19 mouse cellular contexts compared by ENCODE assay signal in genomic region chr1:182914121-182914908, GRCm38 (mm10). TPM values are rescaled to one million over a fixed set of nuclear protein-coding genes. Genes with fewer than 3 reads are reported as not detected.
DNase-seq lines count a peak whose midpoint lies in the region; ATAC-seq and TF ChIP-seq lines count a peak whose summit lies in the region.
"Had no signal": no experiment of that assay in that cellular context is flagged by ENCODE, and none has a peak within 500 bp of the region (broad histone marks: within the 10 kb centered on the region; RNA-seq: fewer than 3 reads in every experiment).

No protein-coding gene starts in this region.

- DNase-seq in liver, result no peak
- DNase-seq in liver, postnatal 0 days, result no peak
- DNase-seq in heart, postnatal 25 days (ENCODE audit: low spot score), result no peak
- no peak for DNase-seq in left cerebral cortex, postnatal 4 days
- DNase-seq: adrenal gland, adult 8-10 months; cerebellum, adult 8-10 months; kidney, postnatal 10 days; lung, embryonic 14.5 days; lung, postnatal 4 days; retina, postnatal 1 day; thymus, postnatal 4 days had no signal

- H3K4me2 ChIP-seq in liver, embryonic 12.5 days, result no peak overlapping the region
- no peak overlapping the region for H3K4me2 ChIP-seq in intestine, embryonic 16.5 days (ENCODE audit: low read depth, low read length)
- no peak overlapping the region for H3K4me2 ChIP-seq in liver, postnatal 0 days (ENCODE audit: low read depth, low read length)
- H3K4me2 ChIP-seq in hindbrain, embryonic 16.5 days (ENCODE audit: low read length), result no peak overlapping the region
- H3K4me2 ChIP-seq: lung, embryonic 14.5 days had no signal

- H3K9me3 ChIP-seq in liver, embryonic 12.5 days (replicated peaks), result no peaks in the 10 kb centered on the region
- peaks cover 3% of the 10 kb centered on the region for H3K9me3 ChIP-seq in intestine, embryonic 16.5 days (ENCODE audit: control insufficient read depth, low read length)
- no peaks in the 10 kb centered on the region for H3K9me3 ChIP-seq in liver, postnatal 0 days (ENCODE audit: low read length)
- H3K9me3 ChIP-seq in hindbrain, embryonic 16.5 days (ENCODE audit: control insufficient read depth, low read length), result peaks cover 2% of the 10 kb centered on the region
- H3K9me3 ChIP-seq: embryonic facial prominence, embryonic 10.5 days; limb, embryonic 10.5 days had no signal

- H3K27me3 ChIP-seq in liver, embryonic 12.5 days (replicated peaks), result no peaks in the 10 kb centered on the region
- H3K27me3 ChIP-seq in intestine, embryonic 16.5 days (replicated peaks; ENCODE audit: control insufficient read depth, insufficient read depth, low read length), result no peaks in the 10 kb centered on the region
- H3K27me3 ChIP-seq in liver, postnatal 0 days (ENCODE audit: insufficient read depth, low read length), result no peaks in the 10 kb centered on the region
- no peaks in the 10 kb centered on the region for H3K27me3 ChIP-seq in hindbrain, embryonic 16.5 days (replicated peaks; ENCODE audit: control insufficient read depth, insufficient read depth, low read length)

- no peak overlapping the region for H3K4me3 ChIP-seq in liver, embryonic 12.5 days
- no peak overlapping the region for H3K4me3 ChIP-seq in intestine, embryonic 16.5 days (ENCODE audit: low read length)
- H3K4me3 ChIP-seq in liver, postnatal 0 days (ENCODE audit: low read depth, low read length), result no peak overlapping the region
- H3K4me3 ChIP-seq in hindbrain, embryonic 16.5 days (ENCODE audit: low read length), result no peak overlapping the region
- H3K4me3 ChIP-seq: embryonic facial prominence, embryonic 10.5 days; limb, embryonic 10.5 days; midbrain, embryonic 10.5 days had no signal

- WGBS in liver, embryonic 12.5 days (ENCODE audit: insufficient replicate concordance), result 64% methylated on average over 4 of the region's 4 CpGs
- WGBS in intestine, embryonic 16.5 days, result 56% methylated on average over 4 of the region's 4 CpGs
- WGBS in liver, postnatal 0 days (ENCODE audit: insufficient replicate concordance), result 61% methylated on average over 4 of the region's 4 CpGs
- 83% methylated on average over 4 of the region's 4 CpGs for WGBS in hindbrain, embryonic 16.5 days

- H3K4me1 ChIP-seq in liver, embryonic 12.5 days, result no peaks in the 10 kb centered on the region
- H3K4me1 ChIP-seq in intestine, embryonic 16.5 days (ENCODE audit: control insufficient read depth, insufficient read depth, low read length), result peaks cover 1% of the 10 kb centered on the region; the same call in 1 of the 2 replicates
- peaks cover 2% of the 10 kb centered on the region; the same call in 1 of the 2 replicates for H3K4me1 ChIP-seq in liver, postnatal 0 days (ENCODE audit: insufficient read depth)
- H3K4me1 ChIP-seq in hindbrain, embryonic 16.5 days (ENCODE audit: control insufficient read depth, insufficient read depth, low read depth, low read length), result peaks cover 7% of the 10 kb centered on the region
- H3K4me1 ChIP-seq: limb, embryonic 10.5 days had no signal

- TF ChIP-seq CTCF in liver, postnatal 0 days (IDR thresholded peaks at IDR 0.05; ENCODE audit: low read depth), result no peak

- intact Hi-C loops in heart, postnatal 25 days (cut with DNase I), result no loop called here
- intact Hi-C loops in left cerebral cortex, postnatal 4 days (cut with DNase I), result no loop called here

- TF ChIP-seq EP300 in liver, postnatal 0 days (IDR thresholded peaks at IDR 0.05; ENCODE audit: low read depth), result no peak

- ATAC-seq in liver, embryonic 12.5 days, result 0 out of 2 replicates have a peak, but pooled peaks have one; percentile 44
- peak; percentile 96 for ATAC-seq in intestine, embryonic 16.5 days
- peak; percentile 49; the same call in 1 of the 2 replicates for ATAC-seq in liver, postnatal 0 days
- ATAC-seq in hindbrain, embryonic 16.5 days, result no peak

- no peaks in the 10 kb centered on the region for H3K36me3 ChIP-seq in liver, embryonic 12.5 days
- peaks cover 2% of the 10 kb centered on the region; the same call in 1 of the 2 replicates for H3K36me3 ChIP-seq in intestine, embryonic 16.5 days (ENCODE audit: control insufficient read depth, insufficient read depth, low read length)
- no peaks in the 10 kb centered on the region for H3K36me3 ChIP-seq in liver, postnatal 0 days (replicated peaks; ENCODE audit: insufficient read depth, low read length)
- H3K36me3 ChIP-seq in hindbrain, embryonic 16.5 days (ENCODE audit: control insufficient read depth, insufficient read depth, low read length), result no peaks in the 10 kb centered on the region
- H3K36me3 ChIP-seq: embryonic facial prominence, embryonic 10.5 days; limb, embryonic 10.5 days; midbrain, embryonic 10.5 days had no signal

- no peak overlapping the region for H3K9ac ChIP-seq in liver, embryonic 12.5 days
- H3K9ac ChIP-seq in intestine, embryonic 16.5 days (ENCODE audit: low read depth, low read length), result no peak overlapping the region
- H3K9ac ChIP-seq in liver, postnatal 0 days (replicated peaks), result no peak overlapping the region
- H3K9ac ChIP-seq in hindbrain, embryonic 16.5 days (ENCODE audit: low read depth, low read length), result no peak overlapping the region
- H3K9ac ChIP-seq: lung, embryonic 14.5 days had no signal

- no peak overlapping the region for H3K27ac ChIP-seq in liver, embryonic 12.5 days
- peak overlapping the region; percentile 43 for H3K27ac ChIP-seq in intestine, embryonic 16.5 days (ENCODE audit: low read length)
- no peak overlapping the region for H3K27ac ChIP-seq in liver, postnatal 0 days (ENCODE audit: low read depth)
- H3K27ac ChIP-seq in hindbrain, embryonic 16.5 days (ENCODE audit: low read depth, low read length), result no peak overlapping the region
- H3K27ac ChIP-seq: embryonic facial prominence, embryonic 10.5 days; limb, embryonic 10.5 days; midbrain, embryonic 10.5 days had no signal

RNA-seq across cellular contexts. Expression of gene Tlr5, which starts 40.3 kb away (rescaled TPM):
- 0.42 and 0.60 TPM in 2 replicates for polyA plus RNA-seq in liver, embryonic 12.5 days (2016; fragmentation: Nextera tagmentation; extraction: Ambion mirVana)
- polyA plus RNA-seq in intestine, embryonic 16.5 days (2015; fragmentation: Nextera tagmentation; extraction: Ambion mirVana), result 4.6 and 4.8 TPM in 2 replicates
- 1.2 TPM in 2 replicates for polyA plus RNA-seq in liver, postnatal 0 days (2015; fragmentation: Nextera tagmentation; extraction: Ambion mirVana)
- 0.19 and 0.60 TPM in 2 replicates for polyA plus RNA-seq in hindbrain, embryonic 16.5 days (2015; fragmentation: Nextera tagmentation; extraction: Ambion mirVana)
- 1 to 10 TPM; 1.2 to 1.3 TPM for total RNA-seq in heart, postnatal 25 days (2021)
- total RNA-seq in left cerebral cortex, postnatal 4 days (2021), result under 1 TPM; 0.46 to 0.54 TPM
- total RNA-seq: common myeloid progenitor, adult 5-6 weeks; hematopoietic stem cell, adult 5-6 weeks had no signal
